Mouse (Mus musculus) testis, adult 2 months (tissue): ENCODE data around the gene Trim50.
"Not testable (repeated sequence)": the region's sequence is repeated elsewhere in the genome, so short reads cannot be mapped to it uniquely, and the experiment has no call there.

Experiments
- CTCF ChIP-seq: fragments of 200-500 bp; IDR thresholded peaks from 2 replicates; pipeline ENCODE4 v1.5.1; 2012; ENCODE audit warnings: low read depth, mild to moderate bottlenecking, inconsistent platforms, low read length, moderate library complexity; ENCODE audit not compliant: control insufficient read depth, insufficient read depth, insufficient replicate concordance
- POLR2A ChIP-seq: fragments of 200-500 bp; IDR thresholded peaks from 2 replicates; pipeline ENCODE4 v1.6.1; 2012; ENCODE audit warnings: low read depth, mild to moderate bottlenecking, inconsistent platforms, low read length, moderate library complexity; ENCODE audit not compliant: control insufficient read depth

DNA sequence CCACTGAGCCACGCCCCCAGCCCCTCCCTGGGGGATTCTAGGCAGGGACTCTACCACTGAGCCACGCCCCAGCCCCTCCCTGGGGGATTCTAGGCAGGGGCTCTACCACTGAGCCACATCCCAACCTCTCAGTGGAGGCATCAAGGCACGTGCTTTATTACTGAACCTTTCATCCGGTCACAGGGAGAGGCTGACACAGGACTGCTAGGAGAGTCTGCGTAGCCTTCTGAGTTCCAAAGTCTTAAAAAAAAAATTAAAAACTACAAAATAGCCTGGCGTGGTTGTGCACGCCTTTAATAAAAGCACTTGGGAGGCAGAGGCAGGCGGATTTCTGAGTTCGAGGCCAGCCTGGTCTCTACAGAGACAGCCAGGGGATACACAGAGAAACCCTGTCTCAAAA is 16.1 kb downstream of the Trim50 start:
- not testable (repeated sequence) for TF ChIP-seq POLR2A, CTCF
